Mouse (Mus musculus) olfactory bulb, adult 2 months (tissue): Measurements from ENCODE around the gene Gm42957.

Source experiments
- CTCF ChIP-seq: fragments of 200-500 bp; IDR thresholded peaks from 2 replicates; pipeline ENCODE4 v1.5.1; 2012; ENCODE audit warnings: low read depth, mild to moderate bottlenecking, low read length, moderate library complexity; ENCODE audit not compliant: insufficient read depth
- POLR2A ChIP-seq: fragments of 200-500 bp; IDR thresholded peaks from 2 replicates; pipeline ENCODE4 v1.6.1; 2012; ENCODE audit warnings: mild to moderate bottlenecking, low read depth, low read length, moderate library complexity; ENCODE audit not compliant: insufficient read depth

DNA sequence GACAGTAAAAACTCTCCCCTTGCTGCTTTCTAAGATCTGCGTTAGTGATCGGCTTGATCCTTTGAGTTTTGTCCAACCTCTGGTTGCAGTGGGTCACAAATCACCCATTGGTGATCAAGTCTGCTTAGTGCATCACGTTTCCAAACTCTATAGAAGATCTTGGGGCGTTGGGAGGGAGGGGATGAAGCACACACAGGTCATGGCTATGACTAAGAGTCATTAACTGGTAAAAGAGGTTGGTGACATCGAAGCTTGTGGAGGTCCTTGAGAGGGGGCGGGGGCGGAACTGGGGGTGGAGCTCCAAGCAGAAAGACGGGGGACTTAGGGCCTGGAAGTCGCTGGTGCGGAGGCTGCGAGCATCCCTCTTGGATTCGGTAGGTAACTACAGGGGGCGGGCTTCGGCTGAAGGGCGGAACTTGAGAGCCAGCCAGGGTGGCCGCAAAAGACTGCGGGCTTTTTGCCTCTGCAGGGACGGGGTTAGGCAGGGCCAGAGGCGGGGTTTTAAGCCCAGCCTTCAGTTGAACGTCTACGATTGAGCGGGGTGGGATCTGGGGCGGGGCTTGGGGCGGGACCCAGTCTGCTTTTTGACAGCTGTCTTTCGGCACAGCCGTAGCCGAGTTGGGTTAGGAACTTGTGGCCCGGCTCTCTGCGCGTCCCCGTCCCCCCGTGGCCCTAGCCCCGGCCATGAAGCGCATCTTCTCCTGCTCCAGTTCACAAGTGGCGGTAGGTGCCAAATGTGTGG is 34.6 kb downstream of the Gm42957 start, which contains the start of gene Ankrd35:
- TF ChIP-seq CTCF (no peak), POLR2A (no peak)
